Mouse (Mus musculus) gonadal fat pad, adult 2 months (tissue): ENCODE measurements around the gene Mms19. TPM values are rescaled to one million over a fixed set of nuclear protein-coding genes. Genes with fewer than 3 reads are reported as not detected.

Source experiments
- DNase-seq: peaks from one replicate; pipeline ENCODE4 v3.0.0-alpha.2; 2012; ENCODE audit warnings: low read depth
- polyA plus RNA-seq: library from polyadenylated mRNA; depleted of rRNA; stranded (reverse); fragments of >200 nt; gene quantifications from 2 replicates; pipeline ENCODE4 v1.2.3, GENCODE M21; 2012; rRNA removed

Gene Mms19
- 51.4 and 73.4 TPM in 2 replicates for polyA plus RNA-seq

DNA sequence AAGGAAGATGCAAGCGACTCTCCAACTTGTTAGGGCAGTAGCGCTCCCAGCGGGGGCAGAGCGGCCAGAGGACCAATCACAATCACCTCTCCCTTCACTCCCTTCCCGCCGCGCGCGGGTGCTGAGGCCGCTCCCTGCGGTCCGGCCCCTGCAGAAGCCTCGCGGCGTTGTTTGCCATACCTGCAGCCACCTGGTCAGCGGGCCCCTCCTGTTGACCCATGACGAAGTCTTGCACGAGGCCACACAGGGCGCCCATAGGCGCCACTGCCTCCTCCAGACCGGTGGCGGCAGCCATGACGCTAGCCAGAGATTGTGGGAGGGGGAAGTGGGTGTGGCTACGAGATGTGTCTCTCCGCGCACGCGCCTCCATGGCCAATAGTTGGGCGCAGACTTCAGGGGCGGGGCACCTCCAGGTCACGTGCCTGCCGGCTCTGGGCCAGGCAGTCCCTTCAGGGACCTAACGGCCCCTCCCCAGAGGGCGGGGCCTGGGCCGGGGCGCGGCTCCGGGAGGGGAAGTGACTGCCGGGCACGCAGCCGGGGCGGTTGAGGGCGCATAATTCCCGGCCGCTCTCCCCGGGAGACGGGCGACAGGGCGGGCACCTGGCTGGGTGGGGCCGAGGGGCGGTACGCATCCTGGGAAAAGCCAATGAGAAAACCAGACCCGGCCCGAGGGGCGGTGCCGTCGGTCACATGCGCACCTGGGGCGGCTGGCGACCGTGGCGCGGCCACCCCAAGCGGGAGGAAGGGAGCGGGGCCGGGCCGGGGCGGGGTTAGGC lies at the start of gene Mms19:
Mms19 (minus strand) TSS at position 339 of the 776 bp plus-strand sequence.
- DNase-seq: no peak

DNA sequence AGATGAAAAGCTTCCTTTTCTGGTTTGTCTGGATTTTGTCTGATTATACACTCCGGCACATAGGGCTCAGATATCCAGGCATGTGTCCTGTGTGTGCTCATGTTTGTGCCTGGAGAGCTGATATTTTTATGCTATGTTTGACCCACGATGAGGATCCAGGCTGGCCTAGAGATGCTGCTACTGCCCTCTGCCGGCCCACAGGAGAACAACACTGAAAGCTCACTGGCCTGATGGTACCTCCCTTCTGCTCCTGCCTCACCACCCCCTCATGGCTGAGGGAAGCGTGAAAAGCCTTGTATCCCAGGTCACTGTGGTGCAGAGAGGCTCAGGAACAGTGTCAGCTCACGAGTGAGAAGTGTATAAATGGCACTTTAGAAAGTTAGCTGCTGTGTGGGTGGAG lies 45.2 kb upstream of the Mms19 start:
- no peak for DNase-seq

DNA sequence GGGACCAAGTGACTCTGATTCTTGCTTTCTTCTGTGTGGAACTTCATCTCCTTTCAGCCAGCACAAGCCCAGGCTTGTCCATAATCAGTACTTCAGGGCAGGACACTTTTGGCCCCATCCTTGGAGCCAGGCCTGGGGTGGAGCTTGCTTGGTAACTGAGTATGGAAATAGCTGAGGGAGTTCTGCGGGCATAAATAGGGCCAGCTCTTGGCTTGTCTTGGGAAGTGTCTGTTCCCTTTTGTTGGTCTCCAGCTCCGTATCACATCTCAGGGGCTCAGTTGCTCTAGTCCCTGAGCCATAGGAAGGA lies 41.5 kb upstream of the Mms19 start:
- DNase-seq: no peak

DNA sequence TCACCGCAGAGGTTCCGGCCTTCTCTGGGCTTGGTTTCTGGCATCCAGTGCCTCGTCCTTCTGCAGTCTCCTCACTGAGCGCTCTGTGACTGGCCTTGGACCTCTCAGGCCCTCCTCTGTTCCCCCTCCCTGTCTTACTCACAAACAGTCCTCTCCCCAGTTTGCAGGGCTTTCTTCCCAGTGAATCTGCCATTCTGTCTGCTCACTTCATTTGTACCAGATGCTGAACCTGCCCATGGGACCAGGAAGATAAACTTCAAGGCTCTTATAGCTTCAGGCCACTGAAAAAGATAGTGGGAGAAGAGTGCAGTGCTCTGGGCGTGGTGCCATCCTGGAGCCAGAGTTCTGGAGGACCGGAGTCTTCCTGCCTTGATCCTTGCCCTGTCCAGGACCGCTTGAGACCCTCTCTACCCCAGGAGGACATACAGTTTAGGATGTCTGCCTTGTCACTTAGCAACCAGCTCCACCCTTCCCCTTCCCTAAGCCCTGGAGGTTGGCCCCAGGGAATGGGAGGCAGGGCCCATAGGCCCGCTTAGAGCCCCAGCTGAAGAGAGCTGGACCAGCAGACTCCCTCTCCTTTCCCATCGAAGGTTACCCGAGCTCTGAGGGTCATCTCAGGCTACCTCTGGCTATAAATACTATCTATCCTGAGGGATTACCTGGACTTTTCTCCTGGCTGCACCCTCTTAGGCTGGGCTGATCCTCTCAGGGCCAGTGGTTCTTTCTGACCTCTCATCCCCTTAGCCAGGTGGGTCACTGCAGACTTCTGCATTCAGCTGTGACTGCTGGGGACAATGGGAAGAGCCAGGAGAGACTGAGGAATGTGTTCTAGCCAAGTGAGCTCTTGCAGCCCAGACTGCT lies 41.0 kb upstream of the Mms19 start:
- DNase-seq: no peak

DNA sequence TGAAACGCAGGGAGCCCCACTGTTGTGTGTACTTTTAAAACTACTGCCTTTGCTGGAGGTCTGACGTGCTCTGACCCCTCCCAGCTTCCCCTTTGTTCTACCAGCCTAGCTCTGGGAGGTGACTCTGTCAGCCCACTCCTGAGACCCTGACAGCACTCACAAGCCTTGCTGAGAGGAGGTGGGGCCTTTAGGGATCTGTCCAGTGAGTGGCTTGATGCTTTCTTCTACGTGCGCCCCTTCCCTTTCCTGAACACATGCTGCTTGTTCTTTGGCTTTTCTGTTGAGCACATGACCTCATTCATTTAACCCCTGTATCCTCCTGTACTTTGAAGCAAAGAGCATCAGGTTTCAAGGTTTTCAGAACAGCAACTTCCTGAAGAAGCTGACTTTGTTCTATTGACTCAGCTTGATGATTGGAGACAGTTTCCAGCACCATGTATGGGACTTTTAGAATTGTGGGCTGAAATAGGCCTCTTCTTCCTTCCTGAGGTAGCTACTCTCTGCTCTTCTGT lies 38.1 kb upstream of the Mms19 start:
- no peak for DNase-seq

DNA sequence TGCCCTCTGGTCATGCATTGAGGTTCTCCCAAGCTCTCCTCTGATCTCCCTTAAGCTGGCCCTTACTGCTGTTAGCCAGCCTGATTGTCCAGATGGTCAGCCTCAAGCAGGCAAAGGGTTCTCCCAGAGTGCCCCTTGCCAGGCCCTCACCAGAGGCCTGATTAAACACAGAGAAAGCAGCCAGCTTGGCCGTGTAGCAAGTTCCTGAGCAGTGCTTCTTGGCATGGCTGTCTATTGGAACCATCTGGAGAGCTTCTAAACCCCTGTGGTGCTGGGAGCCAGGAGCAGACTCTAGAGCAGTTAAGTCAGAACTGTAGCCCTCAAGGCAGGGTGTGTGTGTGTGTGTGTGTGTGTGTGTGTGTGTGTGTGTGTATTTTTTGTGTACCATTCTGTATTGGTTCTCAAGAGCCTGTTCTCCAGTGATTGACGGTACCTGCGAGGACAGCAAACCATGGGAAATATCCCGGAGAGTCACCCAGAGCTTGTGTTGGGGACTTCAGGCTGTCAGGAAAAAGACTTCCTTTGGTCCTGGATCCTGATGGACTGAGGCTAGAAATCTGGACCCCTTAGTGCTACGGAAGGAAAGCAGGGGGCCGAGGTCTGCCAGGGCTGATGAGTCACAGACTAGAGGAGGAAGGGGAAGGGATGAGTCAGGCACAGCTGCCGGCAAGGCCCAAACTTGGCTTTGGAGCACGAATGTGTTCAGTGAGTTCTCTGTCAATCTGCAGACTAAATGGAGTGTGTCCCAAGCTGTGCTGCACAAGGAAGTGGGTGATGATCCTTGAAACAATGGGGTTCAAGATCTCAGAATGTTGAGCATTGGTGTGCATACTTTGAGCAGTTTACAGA lies 36.7 kb upstream of the Mms19 start:
- DNase-seq: no peak

DNA sequence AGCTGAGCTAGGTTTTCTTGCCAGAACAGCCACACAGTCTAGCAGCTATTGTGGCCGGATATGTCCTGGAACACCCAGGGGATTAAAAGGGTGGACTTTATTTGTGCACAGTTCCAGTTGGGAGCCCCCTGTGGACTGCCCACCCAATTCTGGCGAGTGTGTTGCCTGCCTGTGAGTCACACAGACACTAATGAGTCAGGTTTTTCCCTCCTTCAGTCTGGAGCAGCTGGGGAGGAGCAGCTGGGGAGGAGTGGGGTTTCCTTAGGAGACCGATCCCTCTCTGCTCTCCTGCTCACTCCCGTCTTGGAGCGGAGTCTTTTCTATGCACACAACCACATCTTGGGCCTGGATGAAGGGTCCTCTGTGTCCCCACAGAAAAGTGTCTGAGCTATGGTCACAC lies 35.9 kb upstream of the Mms19 start:
- DNase-seq: no peak

DNA sequence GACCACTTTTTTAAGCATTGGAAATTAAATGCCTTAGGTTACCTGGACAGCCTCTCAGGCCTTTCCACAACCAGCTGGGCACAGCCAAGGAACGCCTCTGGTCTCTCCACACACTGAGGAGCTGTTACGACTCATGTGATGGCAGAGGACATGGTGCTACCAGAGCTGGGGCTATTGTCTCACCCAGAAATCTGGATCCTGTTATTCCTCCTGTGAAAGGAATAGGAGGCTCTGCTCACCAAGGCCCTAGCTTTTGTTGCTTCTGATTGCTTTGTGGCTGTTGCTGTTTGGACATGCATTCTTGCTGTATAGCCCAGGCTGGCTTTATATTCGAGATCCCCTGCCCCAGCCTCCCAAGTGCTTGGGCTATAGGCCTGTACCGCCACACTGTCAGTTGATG lies 35.3 kb upstream of the Mms19 start:
- DNase-seq: no peak

DNA sequence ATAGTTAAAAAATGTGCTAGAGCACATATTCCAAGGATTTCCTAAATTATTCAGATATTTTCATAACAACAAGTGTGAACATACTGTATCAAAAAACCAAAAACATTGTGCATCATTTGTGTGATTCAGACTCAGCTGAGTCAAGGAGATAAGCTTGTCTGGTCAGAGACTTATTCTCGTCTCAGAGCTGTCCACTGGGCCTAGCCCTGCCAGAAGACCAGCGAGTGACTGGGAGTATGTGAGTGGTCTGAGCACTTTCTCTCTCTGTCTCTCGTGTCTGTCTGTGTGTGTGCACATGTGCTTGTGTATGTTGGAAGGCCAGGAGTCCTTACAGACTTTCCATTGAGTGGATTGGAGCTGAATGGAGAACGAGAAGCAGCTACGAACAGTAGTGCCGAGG lies 34.0 kb upstream of the Mms19 start:
- no peak for DNase-seq

DNA sequence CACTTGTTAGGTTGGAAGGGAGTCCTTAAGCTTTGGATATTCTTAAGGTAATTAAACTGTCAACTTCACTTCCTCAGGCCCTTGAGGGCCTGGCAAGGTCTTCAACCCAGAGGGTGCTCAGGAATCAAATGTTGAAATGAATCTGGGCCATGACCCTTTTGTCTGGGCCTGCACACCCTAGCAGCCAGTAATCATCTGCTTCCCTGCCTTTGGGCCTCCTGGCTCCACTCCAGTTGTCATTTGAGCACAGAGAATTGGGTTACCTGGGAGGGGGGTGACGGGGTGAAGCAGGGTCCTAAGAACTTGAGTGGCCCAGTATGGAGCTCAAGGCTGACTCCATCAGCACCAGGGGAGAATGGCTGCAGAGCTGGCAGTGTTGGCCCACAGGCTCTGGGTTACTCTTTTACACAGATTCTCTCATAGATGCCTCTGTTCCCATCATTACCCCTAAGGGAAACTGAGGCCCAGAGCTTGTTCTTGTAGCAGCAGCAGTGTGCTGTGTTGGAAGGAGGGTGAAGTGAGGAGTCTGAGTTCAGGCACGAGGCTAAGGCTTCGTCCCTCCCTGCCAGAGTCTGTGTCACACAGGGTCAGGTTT lies 33.4 kb upstream of the Mms19 start:
- no peak for DNase-seq

DNA sequence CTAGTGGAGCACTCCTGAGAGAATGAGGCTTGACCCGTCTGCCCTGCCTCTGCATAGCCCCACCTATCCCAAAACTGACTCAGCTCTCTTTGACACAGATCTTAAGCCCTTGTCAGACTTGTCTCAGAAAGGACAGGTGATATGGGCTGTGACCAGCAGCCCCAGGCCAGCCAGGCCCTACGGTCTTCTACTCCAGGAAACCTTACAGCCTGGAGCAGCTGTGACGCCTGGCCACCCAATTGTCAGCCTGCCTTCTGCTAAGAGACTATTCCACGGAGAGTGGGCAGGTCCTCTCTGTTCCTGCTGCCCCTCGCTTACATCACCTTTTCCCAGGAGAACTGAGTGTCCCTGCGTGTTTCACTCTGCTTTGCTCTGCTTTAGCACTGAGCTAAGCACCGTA lies 30.2 kb upstream of the Mms19 start:
- no peak for DNase-seq

DNA sequence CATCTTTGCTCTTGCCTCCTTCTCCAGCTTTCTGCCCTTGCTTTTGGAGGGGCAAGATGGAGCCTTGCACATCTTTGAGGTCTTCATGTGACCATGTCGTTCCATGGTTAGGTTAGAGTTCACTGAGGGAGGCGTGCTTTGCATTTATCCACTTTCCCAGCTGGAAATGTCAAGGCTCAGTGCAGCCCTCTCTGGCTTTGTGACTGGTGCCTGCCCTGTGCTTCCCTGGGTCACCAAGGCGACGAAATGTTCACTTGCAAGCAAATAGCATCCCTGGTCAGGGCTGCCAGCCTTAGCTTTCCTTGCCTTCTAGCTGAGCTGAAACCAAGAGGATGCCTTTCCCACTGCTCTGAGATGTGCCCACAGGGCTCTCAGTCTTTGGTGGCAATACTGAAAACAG lies 29.5 kb upstream of the Mms19 start:
- no peak for DNase-seq

DNA sequence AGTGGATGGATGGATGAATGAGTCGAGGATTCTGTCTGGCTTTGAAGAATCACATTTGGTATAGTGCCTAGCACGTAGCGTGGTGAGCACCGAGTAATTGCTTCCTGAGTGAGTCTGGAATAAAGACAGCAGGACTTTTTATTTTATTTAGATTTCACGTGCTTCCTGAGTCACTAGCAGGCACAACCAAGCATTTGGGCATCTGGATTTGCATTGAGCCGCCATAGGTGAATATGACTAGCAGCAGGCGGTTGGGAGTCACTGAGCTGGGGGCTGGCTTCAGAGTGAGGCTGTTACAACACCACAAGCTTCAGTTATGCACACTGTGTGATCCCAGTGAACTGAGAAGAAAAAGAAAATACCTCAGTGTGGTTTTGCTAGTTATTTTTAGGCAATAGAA lies 28.1 kb upstream of the Mms19 start:
- DNase-seq: no peak

DNA sequence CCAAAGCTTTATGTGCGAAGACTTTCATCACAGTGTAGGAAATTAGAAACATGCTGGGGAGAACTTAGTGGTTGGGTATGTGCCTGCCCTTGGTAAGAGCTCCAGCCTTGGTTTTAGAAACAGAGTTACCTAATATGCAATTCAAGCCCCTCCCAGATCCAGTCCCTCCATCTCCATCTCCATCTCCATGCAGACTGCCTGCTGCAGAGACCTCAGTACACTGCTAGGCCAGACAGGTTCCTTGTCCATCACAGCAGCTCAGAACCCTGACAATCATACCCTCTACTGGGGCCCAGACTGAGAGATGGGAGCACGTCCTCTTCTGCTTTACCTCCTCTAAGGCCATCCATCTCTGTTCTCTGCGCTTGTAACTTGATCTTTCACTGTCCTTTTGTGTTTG lies 27.6 kb upstream of the Mms19 start:
- no peak for DNase-seq

DNA sequence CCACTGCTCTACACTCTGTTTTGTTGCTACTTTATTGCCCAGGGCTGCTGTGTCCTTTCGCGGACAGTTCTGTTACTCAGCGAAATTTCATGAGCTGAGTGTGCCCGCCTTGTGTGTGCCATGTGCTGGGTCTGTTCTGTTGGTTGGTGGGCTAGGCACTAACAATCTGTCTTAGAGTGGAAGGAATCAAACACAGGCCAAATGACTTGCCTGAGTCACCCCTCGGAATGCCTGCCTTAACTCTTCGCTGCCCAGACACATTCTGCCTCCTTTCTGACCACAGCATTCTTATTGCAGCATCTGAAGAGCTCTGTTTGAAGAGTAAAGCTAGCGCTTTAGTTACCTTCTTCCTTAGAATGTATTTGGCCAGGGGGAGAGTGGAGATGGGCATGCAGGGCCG lies 25.6 kb upstream of the Mms19 start:
- DNase-seq: no peak

DNA sequence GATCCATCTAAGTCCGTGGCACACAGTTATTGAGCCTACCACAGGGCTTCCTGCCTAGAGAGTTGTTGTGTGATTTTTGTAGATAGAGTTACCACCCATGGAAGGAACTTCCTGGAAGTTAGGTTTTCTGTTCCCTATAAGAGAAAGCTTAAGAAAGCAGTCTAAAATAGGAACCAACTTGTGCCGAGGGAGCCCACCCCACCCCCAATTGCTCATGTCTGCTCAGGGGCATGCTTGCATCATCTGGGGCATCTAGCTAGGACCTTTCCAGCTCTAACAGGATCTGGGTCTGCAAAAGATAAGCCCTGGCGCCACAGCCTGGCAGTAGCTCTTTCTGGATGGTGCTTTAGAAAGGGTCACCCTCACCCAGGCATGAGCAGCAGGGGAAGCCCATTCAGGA lies 24.7 kb upstream of the Mms19 start:
- DNase-seq: no peak

DNA sequence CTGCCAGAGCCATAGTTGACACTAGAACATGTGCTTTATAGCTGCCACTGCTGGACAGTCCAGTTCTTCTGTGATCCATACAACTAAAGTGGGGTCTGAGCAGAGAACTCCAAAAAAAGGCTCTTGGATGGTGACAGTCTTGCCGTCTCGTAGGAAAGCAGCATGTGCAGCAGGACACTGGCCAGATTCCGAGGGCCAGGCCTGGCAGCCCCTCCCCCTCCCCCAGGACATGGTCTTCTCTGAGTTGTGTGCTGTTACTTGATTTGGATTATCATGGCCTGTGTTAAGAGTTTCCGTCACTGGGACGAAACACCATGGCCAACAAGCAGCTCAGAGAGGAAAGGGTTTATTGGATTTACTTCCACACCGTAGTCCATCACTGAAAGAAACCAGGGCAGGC lies 23.3 kb upstream of the Mms19 start:
- DNase-seq: no peak

DNA sequence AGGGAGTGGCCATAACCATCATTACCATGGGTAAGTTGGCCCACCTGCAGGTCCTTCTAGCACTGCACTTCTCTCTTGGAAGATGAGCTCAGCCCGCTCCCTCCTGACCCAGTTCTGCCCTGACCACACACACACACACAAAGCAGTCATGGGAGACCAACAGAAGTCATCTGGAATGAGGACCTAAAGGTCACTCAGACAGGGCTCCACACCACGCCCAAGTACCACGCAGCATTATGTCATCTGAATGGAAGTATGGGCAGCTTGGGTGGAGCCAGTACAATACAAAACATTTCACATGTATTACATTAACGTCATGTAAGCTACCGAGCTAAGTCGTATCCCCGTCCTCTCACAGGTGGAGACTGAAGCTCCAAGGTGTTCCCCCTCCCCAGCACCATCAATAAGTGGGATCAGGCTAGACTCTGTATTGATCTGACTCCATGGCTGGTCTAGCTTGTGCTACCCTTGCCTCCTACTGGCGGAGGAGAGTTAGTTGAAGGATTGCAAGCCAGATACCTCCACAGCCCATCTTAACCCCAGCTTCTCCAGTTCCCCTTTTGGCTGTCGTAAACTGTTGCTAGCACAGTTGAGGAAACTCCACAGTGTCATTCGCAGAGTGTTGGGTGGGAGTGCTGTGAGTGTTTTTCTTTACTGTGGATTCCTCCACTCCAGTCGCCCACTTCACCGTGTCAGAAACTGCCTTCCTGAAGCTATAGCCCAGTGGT lies 20.5 kb upstream of the Mms19 start:
- DNase-seq: no peak

DNA sequence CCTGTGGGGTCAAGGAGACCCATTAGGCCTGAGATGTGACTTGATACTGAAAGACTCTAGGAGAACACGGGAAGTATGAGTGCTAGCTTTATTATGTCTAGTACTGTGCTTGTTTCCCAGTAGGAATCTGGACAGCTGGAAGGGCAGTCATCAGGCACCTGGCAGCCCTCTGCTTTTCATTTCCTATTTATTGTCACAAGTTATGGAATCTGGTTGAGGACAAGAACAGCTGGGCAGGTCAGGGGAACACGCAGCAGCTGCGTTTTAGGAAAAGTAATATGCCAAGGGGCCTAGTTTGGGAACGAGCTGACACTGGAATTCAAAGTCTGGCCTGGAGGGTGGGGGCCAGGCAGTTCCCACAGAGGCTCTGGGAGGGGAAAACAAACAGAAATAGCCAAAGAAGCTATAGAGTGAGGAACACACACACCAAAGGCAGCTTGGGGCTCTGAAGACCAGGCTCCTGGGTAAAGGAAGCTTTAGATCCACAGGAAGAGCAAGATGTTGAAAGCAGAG lies 19.5 kb upstream of the Mms19 start:
- no peak for DNase-seq

DNA sequence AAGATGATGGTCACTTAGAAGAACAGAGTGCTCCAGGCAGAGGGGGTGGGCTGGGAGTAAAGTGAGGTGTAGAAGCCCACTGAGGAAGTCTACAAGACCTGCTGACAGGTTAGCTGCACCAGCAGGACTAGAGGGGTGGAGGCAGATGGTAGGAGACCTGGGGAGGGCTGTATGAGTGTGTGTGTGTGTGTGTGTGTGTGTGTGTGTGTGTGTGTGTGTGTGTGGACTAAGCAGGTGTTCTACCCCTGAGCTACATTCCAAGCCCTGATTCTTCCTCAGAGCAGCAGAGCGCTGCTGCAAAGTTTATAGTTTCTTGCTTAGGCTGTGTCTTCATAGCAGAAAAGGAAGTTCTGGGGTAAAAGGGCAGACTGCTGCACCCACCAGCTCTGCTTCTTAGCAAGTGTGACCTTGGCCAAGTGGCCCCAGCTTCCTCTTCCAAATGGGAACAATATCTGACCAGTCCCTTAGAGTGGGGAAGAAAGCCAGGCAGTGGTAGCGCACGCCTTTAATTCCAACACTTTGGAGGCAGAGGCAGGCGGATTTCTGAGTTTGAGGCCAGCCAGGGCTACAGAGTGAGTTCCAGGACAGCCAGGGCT lies 18.8 kb upstream of the Mms19 start:
- DNase-seq: no peak
